28 mouse cellular contexts compared by ENCODE assay signal in the genomic region with DNA sequence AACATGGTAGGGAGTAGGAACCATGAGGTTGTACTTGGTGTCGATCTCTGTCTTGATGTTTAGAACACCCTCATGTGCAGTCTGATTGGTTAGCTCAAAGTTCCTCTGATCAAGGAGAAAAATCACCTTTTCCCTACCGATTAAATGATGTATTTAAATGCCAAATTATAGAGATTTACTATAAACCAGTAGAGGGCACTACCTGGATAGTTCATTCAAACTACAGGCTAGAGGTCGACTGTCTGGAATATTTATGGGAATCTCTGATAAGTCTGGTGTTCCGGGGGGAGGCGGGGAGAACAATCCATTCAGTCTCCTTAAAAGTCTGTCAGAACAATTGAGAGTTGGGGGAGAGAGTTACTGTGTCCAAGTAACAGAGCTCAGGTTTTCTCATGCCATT. TPM values are rescaled to one million over a fixed set of nuclear protein-coding genes. Genes with fewer than 3 reads are reported as not detected.
"Had no signal": no experiment of that assay in that cellular context is flagged by ENCODE, and none has a peak within 500 bp of the region (broad histone marks: within the 10 kb centered on the region; RNA-seq: fewer than 3 reads in every experiment).

No protein-coding gene starts in this region.

- H3K27ac ChIP-seq: limb, embryonic 12.5 days; limb, embryonic 15.5 days; liver, embryonic 12.5 days; liver, embryonic 15.5 days; midbrain, embryonic 10.5 days; midbrain, embryonic 13.5 days had no signal

- ATAC-seq: intestine, embryonic 16.5 days; liver, embryonic 12.5 days; midbrain, embryonic 13.5 days; midbrain, embryonic 16.5 days had no signal

- H3K9me3 ChIP-seq: limb, embryonic 12.5 days; limb, embryonic 15.5 days; liver, embryonic 12.5 days; liver, embryonic 15.5 days; megakaryocyte, embryonic 14.5 days; midbrain, embryonic 10.5 days; midbrain, embryonic 13.5 days had no signal

- H3K4me1 ChIP-seq: limb, embryonic 12.5 days; limb, embryonic 15.5 days; liver, embryonic 12.5 days; liver, embryonic 15.5 days; midbrain, embryonic 10.5 days; midbrain, embryonic 13.5 days had no signal

- H3K9ac ChIP-seq: limb, embryonic 12.5 days; limb, embryonic 15.5 days; liver, embryonic 12.5 days; liver, embryonic 15.5 days; lung, embryonic 14.5 days; midbrain, embryonic 13.5 days had no signal

- DNase-seq: kidney, postnatal 10 days; kidney, postnatal 36 days; layer of hippocampus, adult 9-11 months; left cerebral cortex, postnatal 4 days; lung, embryonic 14.5 days; lung, postnatal 10 days; lung, postnatal 36 days; thymus, adult 2 months; thymus, postnatal 14 days; thymus, postnatal 4 days had no signal

- H3K4me2 ChIP-seq: limb, embryonic 12.5 days; limb, embryonic 15.5 days; liver, embryonic 12.5 days; liver, embryonic 15.5 days; lung, embryonic 14.5 days; midbrain, embryonic 13.5 days had no signal

- H3K36me3 ChIP-seq: limb, embryonic 12.5 days; limb, embryonic 15.5 days; liver, embryonic 12.5 days; liver, embryonic 15.5 days; midbrain, embryonic 10.5 days; midbrain, embryonic 13.5 days had no signal

- H3K27me3 ChIP-seq: limb, embryonic 12.5 days; limb, embryonic 15.5 days; liver, embryonic 12.5 days; liver, embryonic 15.5 days; midbrain, embryonic 13.5 days had no signal

- H3K4me3 ChIP-seq: limb, embryonic 12.5 days; limb, embryonic 15.5 days; liver, embryonic 12.5 days; liver, embryonic 15.5 days; megakaryocyte, embryonic 14.5 days; midbrain, embryonic 10.5 days; midbrain, embryonic 13.5 days had no signal

RNA-seq across cellular contexts. Expression of a gene that starts 10.9 kb away (rescaled TPM):
- total RNA-seq: layer of hippocampus, postnatal 25 days; left cerebral cortex, adult 18-20 months; left cerebral cortex, postnatal 14 days; left cerebral cortex, postnatal 4 days had no signal
- polyA plus RNA-seq: kidney, embryonic 14.5 days; limb, embryonic 12.5 days; midbrain, embryonic 10.5 days; midbrain, embryonic 13.5 days; midbrain, embryonic 16.5 days; neural tube, embryonic 11.5 days; neural tube, embryonic 14.5 days; spleen, adult 2 months had no signal

RNA-seq across cellular contexts. Expression of a gene that starts 54.1 kb away (rescaled TPM):
- total RNA-seq: left cerebral cortex, postnatal 14 days; left cerebral cortex, postnatal 4 days had no signal
- polyA plus RNA-seq: liver, embryonic 12.5 days; liver, embryonic 15.5 days; midbrain, embryonic 10.5 days; midbrain, embryonic 13.5 days; spleen, adult 2 months had no signal

RNA-seq across cellular contexts. Expression of a gene that starts 58.0 kb away (rescaled TPM):
- total RNA-seq: left cerebral cortex, postnatal 14 days had no signal
- polyA plus RNA-seq: kidney, embryonic 14.5 days; liver, embryonic 12.5 days; lung, embryonic 14.5 days; small intestine, adult 2 months; spleen, adult 2 months; stomach, embryonic 16.5 days had no signal
